Mouse (Mus musculus) CH12.LX (cell line): Measurements from ENCODE around the gene Pacsin1. TPM values are rescaled to one million over a fixed set of nuclear protein-coding genes. Genes with fewer than 3 reads are reported as not detected.

Experiments
- DNase-seq: peaks from one replicate; pipeline ENCODE4 v3.0.0-alpha.2; 2013; ENCODE audit errors: extremely low read depth
- H3K27ac ChIP-seq: 2 replicates; pipeline ENCODE4 v1.5.1; 2012; ENCODE audit warnings: low read depth, mild to moderate bottlenecking, control low read depth, moderate library complexity; ENCODE audit not compliant: insufficient read depth
- H3K27me3 ChIP-seq: replicated peaks from 2 replicates; pipeline ENCODE3; 2012; ENCODE audit warnings: inconsistent platforms
- H3K36me3 ChIP-seq, 2 experiments: replicated peaks in 1 of 2; 2 replicates each; pipeline versions ENCODE3 to v1.6.1; 2012; ENCODE audit warnings: inconsistent platforms in 1 of 2, low read length in 1 of 2, mild to moderate bottlenecking in 1 of 2, mixed read lengths in 1 of 2, moderate library complexity in 1 of 2; ENCODE audit not compliant: control insufficient read depth in 1 of 2, insufficient read depth in 1 of 2
- H3K4me1 ChIP-seq, 2 experiments: 2 replicates each; pipeline ENCODE4 v1.6.1; 2012; ENCODE audit warnings: inconsistent platforms in 1 of 2, moderate library complexity in 1 of 2; ENCODE audit not compliant: insufficient read depth in 2 of 2, control insufficient read depth in 1 of 2
- H3K4me2 ChIP-seq: 2 replicates; pipeline ENCODE4 v1.6.1; 2012; ENCODE audit warnings: low read depth, mild to moderate bottlenecking, control low read depth; ENCODE audit not compliant: poor library complexity, insufficient read depth, severe bottlenecking
- H3K4me3 ChIP-seq, 3 experiments: fragments of 150-350 bp in 1 of 3; sonication (generic) in 1 of 3; replicated peaks in 1 of 3; 2 replicates each; pipeline versions ENCODE3 to v1.5.1; 2011 to 2012; ENCODE audit warnings: low read depth in 2 of 3, low read length in 2 of 3, mild to moderate bottlenecking in 2 of 3, moderate library complexity in 2 of 3, control low read depth in 1 of 3, improper control_type of control experiment in 1 of 3, inconsistent platforms in 1 of 3, mixed read lengths in 1 of 3; ENCODE audit not compliant: poor library complexity in 1 of 3
- H3K79me2 ChIP-seq: replicated peaks from 2 replicates; pipeline ENCODE4 v1.6.1; 2012; ENCODE audit warnings: mild to moderate bottlenecking, moderate library complexity; ENCODE audit not compliant: control insufficient read depth, poor library complexity, insufficient read depth, severe bottlenecking; ENCODE audit errors: extremely low read depth
- H3K9ac ChIP-seq: 2 replicates; pipeline ENCODE4 v1.6.1; 2012; ENCODE audit warnings: low read depth, mild to moderate bottlenecking, control low read depth, moderate library complexity; ENCODE audit not compliant: insufficient read depth
- H3K9me3 ChIP-seq: replicated peaks from 2 replicates; pipeline ENCODE3; 2012; ENCODE audit warnings: low read length, inconsistent platforms, mixed read lengths
- E2F4 ChIP-seq: IDR thresholded peaks from 2 replicates; pipeline ENCODE4 v1.6.1; 2011; ENCODE audit warnings: low read depth, low read length, improper control_type of control experiment; ENCODE audit not compliant: insufficient replicate concordance
- ELF1 ChIP-seq: IDR thresholded peaks from 2 replicates; pipeline ENCODE4 v1.6.1; 2014; ENCODE audit warnings: low read depth, mild to moderate bottlenecking, inconsistent platforms, low read length, improper control_type of control experiment
- ETS1 ChIP-seq: conservative IDR thresholded peaks from 2 replicates; pipeline ENCODE4 v1.6.1; 2012; ENCODE audit warnings: low read depth, mild to moderate bottlenecking, inconsistent platforms, low read length, improper control_type of control experiment, moderate library complexity
- GABPA ChIP-seq: IDR thresholded peaks from 2 replicates; pipeline ENCODE4 v1.6.1; 2012; ENCODE audit warnings: low read depth, low read length, improper control_type of control experiment, inconsistent platforms; ENCODE audit not compliant: insufficient replicate concordance
- IRF4 ChIP-seq: IDR thresholded peaks from 2 replicates; pipeline ENCODE4 v1.6.1; 2014; ENCODE audit warnings: low read depth, mild to moderate bottlenecking, inconsistent platforms, low read length, improper control_type of control experiment
- JUN ChIP-seq: IDR thresholded peaks from 2 replicates; pipeline ENCODE4 v1.6.1; 2011; ENCODE audit warnings: low read depth, mild to moderate bottlenecking, low read length, improper control_type of control experiment, moderate library complexity; ENCODE audit not compliant: insufficient read depth
- JUND ChIP-seq: conservative IDR thresholded peaks from 2 replicates; pipeline ENCODE4 v1.6.1; 2011; ENCODE audit warnings: low read depth, low read length, improper control_type of control experiment
- KAT2A ChIP-seq: IDR thresholded peaks from 2 replicates; pipeline ENCODE4 v1.6.1; 2012; ENCODE audit warnings: low read length, improper control_type of control experiment, inconsistent platforms; ENCODE audit not compliant: insufficient replicate concordance
- MAFK ChIP-seq: IDR thresholded peaks from 2 replicates; pipeline ENCODE4 v1.6.1; 2011; ENCODE audit warnings: low read length, improper control_type of control experiment; ENCODE audit not compliant: insufficient replicate concordance
- NRF1 ChIP-seq: IDR thresholded peaks from 2 replicates; pipeline ENCODE4 v1.6.1; 2014; ENCODE audit warnings: low read depth, mild to moderate bottlenecking, inconsistent platforms, low read length, improper control_type of control experiment, moderate library complexity
- PAX5 ChIP-seq: IDR thresholded peaks from 2 replicates; pipeline ENCODE4 v1.6.1; 2012; ENCODE audit warnings: low read length, inconsistent platforms, mixed read lengths
- POLR2AphosphoS2 ChIP-seq: IDR thresholded peaks from 2 replicates; pipeline ENCODE4 v1.6.1; 2011; ENCODE audit warnings: low read depth, low read length, improper control_type of control experiment
- RCOR1 ChIP-seq: conservative IDR thresholded peaks from 2 replicates; pipeline ENCODE4 v1.6.1; 2012; ENCODE audit warnings: low read depth, mild to moderate bottlenecking, inconsistent platforms, low read length, improper control_type of control experiment
- SIN3A ChIP-seq: IDR thresholded peaks from 2 replicates; pipeline ENCODE4 v1.6.1; 2012; ENCODE audit warnings: low read length, improper control_type of control experiment, inconsistent platforms
- UBTF ChIP-seq: IDR thresholded peaks from 2 replicates; pipeline ENCODE4 v1.6.1; 2012; ENCODE audit warnings: low read depth, mild to moderate bottlenecking, inconsistent platforms, low read length, improper control_type of control experiment, moderate library complexity
- USF1 ChIP-seq: IDR thresholded peaks from 2 replicates; pipeline ENCODE4 v1.6.1; 2014; ENCODE audit warnings: low read depth, mild to moderate bottlenecking, inconsistent platforms, low read length, improper control_type of control experiment
- ZNF384 ChIP-seq: IDR thresholded peaks from 2 replicates; pipeline ENCODE4 v1.6.1; 2012; ENCODE audit warnings: low read depth, low read length, improper control_type of control experiment, inconsistent platforms
- dilution Hi-C: fragments of 300-500 bp; cut with MboI; formaldehyde crosslinking; loops from 2 replicates; pipeline ENCODE4 v1.14.3; 2020; ENCODE audit warnings: low sequenced_read_pairs; ENCODE audit not compliant: extremely low pct_unique_long_range_greater_than_20kb, extremely low pct_ligation_motif_present
- in situ Hi-C: fragments of 300-500 bp; cut with MboI; formaldehyde crosslinking; loops from 3 replicates; pipeline ENCODE4 v1.14.3; 2019; ENCODE audit warnings: low sequenced_read_pairs, low pct_ligation_motif_present, low pct_unique_long_range_greater_than_20kb, mixed read lengths
- polyA plus RNA-seq: library from polyadenylated mRNA; unstranded; fragments of >175 nt; gene quantifications from 2 replicates; pipeline ENCODE4 v1.2.1, GENCODE M21; 2012; ENCODE audit warnings: low read depth; ENCODE audit not compliant: insufficient read length
- total RNA-seq, 2 experiments: library from RNA; depleted of rRNA; stranded (reverse); fragments of 300-350 nt in 1 of 2; fragments of >200 nt in 1 of 2; gene quantifications; 2 replicates each; pipeline ENCODE4 v1.2.3; 2012 to 2014

Pacsin1 gene
- total and polyA plus RNA-seq, 3 experiments, result 1.9 to 14.0 (median 13.2) TPM

DNA sequence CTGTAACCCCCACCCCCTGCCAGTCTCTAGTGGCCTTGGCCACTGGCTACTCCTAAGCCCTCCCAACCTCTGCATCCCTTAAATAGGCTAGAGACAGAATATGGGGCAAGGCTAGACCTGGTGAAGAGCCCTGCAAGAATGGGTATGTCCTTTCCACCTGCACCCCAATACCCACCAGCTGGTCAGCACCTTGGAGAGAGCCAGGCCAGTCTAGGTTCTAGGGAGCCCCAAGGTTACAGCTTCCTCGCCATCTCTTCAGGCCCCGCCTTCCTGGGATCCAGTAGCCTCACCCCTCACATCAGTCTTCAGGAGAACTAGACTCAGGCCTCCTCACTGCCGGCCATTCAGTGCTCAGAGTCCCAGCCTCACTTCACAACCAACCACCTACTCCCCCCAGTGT lies 69.0 kb downstream of the Pacsin1 start:
- in situ Hi-C loops (loop anchor here (10.0 kb wide), 1 partner anchor 70 kb away; the partner anchor contains the start of gene Pacsin1), dilution Hi-C loops (no loop called here)
- DNase-seq, result no peak
- H3K27me3 ChIP-seq, result peaks cover 22% of the 10 kb centered on the region
- no peaks in the 10 kb centered on the region for H3K79me2 ChIP-seq
- peaks cover 3 to 16% of the 10 kb centered on the region in 2 experiments; a peak in 2 of 4 replicates for H3K4me1 ChIP-seq
- H3K27ac ChIP-seq, result no peak overlapping the region
- no peaks in the 10 kb centered on the region for H3K36me3 ChIP-seq
- TF ChIP-seq USF1, result no peak
- TF ChIP-seq MAFK, result no peak
- no peak for TF ChIP-seq ETS1
- no peak for TF ChIP-seq POLR2AphosphoS2
- no peak for TF ChIP-seq GABPA
- TF ChIP-seq SIN3A, result no peak
- no peak for TF ChIP-seq PAX5
- TF ChIP-seq E2F4, result no peak
- TF ChIP-seq NRF1, result no peak
- TF ChIP-seq ZNF384, result no peak
- TF ChIP-seq UBTF, result no peak
- TF ChIP-seq JUN, result no peak
- no peak for TF ChIP-seq RCOR1
- H3K4me3 ChIP-seq, result no peak overlapping the region
- no peak overlapping the region for H3K4me2 ChIP-seq
- H3K9ac ChIP-seq, result no peak overlapping the region
- H3K9me3 ChIP-seq, result no peaks in the 10 kb centered on the region

DNA sequence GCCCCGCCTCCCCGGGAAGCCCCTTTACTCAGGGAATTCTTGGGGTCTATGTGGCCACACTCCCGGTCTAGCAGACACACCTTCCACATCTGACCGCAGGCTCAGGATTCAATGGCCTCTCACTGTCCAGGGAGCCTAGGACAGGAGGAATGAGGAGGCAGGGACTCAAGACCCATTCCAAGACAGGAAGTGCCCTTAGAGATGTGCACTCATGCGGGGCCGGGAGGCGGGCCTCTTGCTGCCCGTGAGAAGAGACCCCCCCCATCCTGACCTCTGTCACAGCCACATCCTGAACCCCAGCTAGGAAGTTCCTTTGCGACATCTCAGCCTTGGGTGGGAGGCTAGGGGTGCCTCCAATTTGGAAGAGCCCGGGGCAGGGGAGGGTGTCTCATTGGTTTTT lies 69.7 kb downstream of the Pacsin1 start:
- in situ Hi-C loops (loop anchor here (10.0 kb wide), 1 partner anchor 70 kb away; the partner anchor contains the start of gene Pacsin1), dilution Hi-C loops (no loop called here)
- no peak for DNase-seq
- H3K4me2 ChIP-seq, result peak overlapping the region; percentile 52; the same call in 1 of the 2 replicates
- H3K36me3 ChIP-seq, result no peaks in the 10 kb centered on the region
- H3K9ac ChIP-seq, result no peak overlapping the region
- H3K4me1 ChIP-seq, result peaks cover 3 to 16% of the 10 kb centered on the region in 2 experiments; a peak in 2 of 4 replicates
- peaks cover 3% of the 10 kb centered on the region for H3K9me3 ChIP-seq
- TF ChIP-seq SIN3A (no peak), RCOR1 (no peak), IRF4 (no peak), ELF1 (no peak), JUND (no peak), KAT2A (no peak)
- peaks cover 18% of the 10 kb centered on the region for H3K27me3 ChIP-seq
- H3K4me3 ChIP-seq, result no peak overlapping the region
- H3K27ac ChIP-seq, result no peak overlapping the region
- no peaks in the 10 kb centered on the region for H3K79me2 ChIP-seq
